Mouse (Mus musculus) CD4-positive, CD25-positive, alpha-beta regulatory T cell, adult 2 months (primary cell): ENCODE measurements at regions not wholly inside any gene's neighbourhood (a gene's known extent, or its start where the extent isn't known, plus 50 kb on each side); places are given as distances from the start of the nearest gene placed in this dataset.
"Not testable (repeated sequence)": the region's sequence is repeated elsewhere in the genome, so short reads cannot be mapped to it uniquely, and the experiment has no call there.

Source experiments
- DNase-seq: peaks from one replicate; pipeline ENCODE4 v3.0.0-alpha.2; 2012; ENCODE audit warnings: low read depth, low spot score

DNA sequence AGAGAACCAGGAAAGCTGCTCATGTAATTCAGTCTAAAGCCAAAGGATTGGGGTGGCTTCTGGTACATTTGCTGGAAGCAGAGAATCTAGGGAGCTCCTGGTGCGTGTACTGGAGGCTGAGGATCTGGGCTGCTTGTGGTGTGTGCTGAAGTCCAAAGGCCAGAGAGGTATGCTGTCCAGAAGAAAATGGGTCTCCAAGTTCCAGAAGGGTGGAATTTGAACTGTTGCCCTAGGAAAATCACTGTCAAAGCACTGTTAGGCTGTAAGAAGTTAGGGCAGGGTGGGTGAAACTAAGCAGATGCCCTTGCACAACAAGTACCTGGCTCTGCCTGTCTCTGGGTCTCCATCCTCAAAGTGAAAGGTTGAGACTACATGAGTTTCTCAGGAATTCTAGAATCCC, 201.9 kb upstream of the Serp2 start:
- DNase-seq = no peak

DNA sequence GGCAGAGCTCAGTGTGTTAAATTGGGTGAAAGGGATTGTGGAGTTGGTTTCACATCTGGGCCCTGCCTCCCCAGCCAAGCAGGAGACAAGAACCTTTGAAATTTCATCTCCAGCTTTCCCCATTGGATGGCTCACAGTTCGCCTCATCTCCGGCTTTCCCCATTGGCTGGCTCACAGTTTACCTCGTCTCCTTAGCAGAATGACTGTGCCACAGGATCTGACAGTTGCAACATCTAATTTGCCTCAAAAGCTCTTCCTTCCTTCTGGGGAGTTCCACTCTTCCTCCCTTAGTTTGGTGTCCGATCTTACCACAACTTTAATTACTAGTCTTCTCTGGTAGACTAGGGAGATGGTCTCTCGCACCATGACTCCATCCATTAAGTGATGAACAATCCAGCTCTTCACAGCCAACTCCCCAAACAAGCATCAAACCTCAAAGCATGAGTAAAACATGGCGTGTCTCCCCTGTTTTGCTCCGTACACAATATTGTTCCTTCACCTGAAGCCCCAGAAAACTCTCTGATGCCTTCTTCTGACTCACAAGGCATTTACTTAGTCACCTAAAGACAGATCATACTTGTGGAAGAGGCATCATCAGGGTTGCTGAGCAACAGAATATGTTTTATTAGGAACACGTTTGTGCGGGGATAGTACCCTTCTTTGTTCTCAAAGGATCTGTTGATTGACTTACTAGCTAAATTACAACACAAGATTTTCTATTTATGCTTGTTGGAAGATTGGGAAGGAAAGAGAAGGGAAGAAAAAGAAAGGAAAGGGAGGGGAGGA, 199.1 kb upstream of the Serp2 start:
- no peak for DNase-seq

DNA sequence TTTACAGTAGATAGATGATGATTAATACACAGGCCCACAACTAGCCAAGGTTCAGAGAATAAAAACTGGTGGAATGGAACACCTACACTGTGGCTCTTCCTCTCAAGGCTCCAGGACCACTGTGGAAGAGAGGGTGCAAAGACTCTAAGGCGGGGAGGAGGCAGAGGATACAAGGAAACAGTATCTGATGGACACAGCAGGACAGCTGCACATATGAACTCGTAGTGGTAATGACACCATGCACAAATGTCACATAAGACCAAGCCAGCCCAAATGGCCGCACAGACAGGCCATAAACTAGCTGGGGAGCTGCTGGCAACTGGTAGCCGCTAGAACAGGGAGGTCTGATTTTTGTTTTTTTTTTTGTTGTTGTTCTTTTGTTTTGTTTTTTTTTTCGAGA, 197.0 kb upstream of the Serp2 start:
- no peak for DNase-seq

DNA sequence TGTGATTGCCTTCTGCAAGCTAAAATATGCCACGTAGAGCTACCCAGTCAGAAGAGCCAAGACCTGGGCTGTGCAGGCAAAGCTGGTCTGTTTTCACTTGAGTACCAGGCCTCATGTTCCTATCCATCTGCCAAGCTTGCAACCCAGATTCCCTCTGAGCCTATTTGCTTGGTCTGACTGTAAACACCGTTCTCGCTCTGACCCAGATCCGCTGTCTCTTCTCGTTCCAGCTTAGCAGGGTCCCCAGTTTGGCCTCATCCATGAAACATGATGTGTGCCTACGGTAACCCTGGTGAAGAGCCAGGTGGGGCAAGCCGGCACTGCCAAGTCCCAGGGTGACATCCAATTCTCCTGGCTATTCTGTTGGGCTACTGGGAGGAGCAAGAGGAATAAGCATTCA, 192.5 kb upstream of the Serp2 start:
- no peak for DNase-seq

DNA sequence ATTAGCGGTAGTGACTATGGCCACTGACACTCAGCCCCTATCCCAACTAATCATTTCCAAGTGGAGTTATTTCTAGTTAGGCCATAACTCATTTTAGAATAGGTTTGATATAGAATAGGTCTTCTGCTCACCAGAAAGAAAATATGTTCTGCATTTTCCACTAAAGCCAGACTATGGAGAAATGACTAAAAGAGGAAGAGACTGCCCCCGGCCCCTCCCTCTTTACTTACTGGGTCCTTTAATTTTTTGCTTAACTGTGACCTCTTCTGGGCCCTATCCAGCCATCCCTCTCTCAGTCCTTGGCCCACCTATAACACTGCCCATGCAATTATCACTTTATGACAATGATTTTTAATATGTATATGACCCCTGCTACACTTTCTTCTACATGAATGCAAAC, 192.0 kb upstream of the Serp2 start:
- DNase-seq = no peak

DNA sequence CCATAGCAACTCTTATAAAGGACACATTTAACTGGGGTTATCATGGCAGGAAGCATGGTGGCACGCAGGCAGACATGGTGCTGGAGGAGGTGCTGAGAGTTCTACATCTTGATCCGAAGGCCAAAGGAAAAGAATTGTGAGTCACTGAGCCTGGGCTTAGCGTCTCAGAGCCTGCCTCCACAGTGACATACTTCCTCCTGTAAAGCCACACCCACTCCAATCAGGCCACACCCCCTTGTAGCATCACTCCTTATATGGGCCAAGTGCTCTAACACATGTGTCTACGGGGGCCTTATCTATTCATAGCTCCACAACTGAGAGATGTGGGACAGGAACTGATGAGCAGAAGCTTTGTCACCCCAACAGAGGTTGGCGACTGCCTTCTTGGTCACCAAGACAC, 191.1 kb upstream of the Serp2 start:
- DNase-seq = no peak

DNA sequence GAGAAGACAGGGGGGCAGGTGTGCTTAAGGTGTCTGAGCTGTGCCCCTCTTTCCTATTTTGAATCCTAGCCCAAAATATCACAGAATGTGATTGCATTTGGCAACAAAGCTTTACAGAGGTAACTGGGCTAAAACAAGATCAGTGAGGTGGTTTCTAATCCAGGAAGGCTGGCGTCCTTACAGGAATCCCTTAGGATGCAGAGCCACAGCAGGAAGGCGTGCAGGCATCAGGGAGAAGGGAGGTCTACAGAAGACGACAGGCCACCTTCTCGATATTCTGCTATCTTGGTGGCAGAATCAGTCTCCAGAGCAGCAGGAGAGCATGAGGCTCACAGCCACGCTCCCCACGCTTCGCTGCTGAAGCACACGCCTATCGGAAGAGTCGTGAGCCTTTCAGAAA, 189.6 kb upstream of the Serp2 start:
- DNase-seq = no peak

DNA sequence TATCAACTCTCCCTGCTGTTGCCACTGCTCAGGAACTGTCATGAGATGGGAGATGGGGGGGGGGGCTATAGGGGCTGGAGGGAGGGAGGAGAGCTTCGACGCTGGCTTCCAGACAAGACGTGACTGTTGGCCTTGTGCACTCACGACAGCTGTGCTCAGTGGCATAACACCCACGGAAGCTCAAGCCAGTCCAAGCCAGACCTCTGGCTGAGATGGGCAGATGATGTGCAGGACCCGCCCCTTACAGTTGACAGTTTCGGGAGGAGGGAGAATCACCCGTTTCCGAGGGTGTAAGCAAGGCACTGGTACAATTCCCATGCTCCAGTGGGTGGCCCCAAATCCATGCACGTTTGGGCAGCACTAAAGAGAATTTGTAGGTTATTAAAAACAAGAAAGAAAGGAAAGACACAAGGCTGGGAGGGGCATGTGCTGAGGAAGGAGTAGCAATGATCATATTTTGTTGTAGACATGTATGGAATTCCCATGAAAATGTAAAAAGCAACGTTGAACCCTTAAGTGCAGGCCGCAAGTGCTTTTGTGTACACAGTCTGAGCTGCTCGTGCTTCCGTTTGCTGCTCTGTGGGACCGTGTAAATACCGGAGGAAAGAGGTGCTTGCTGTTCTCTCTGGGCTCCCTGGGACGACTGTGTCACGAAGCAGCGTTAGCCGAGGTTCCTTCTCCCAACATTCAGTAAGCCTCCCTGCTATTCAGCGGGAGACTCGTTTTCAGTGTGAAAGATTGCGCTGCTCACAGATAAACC, 188.2 kb upstream of the Serp2 start:
- no peak for DNase-seq

DNA sequence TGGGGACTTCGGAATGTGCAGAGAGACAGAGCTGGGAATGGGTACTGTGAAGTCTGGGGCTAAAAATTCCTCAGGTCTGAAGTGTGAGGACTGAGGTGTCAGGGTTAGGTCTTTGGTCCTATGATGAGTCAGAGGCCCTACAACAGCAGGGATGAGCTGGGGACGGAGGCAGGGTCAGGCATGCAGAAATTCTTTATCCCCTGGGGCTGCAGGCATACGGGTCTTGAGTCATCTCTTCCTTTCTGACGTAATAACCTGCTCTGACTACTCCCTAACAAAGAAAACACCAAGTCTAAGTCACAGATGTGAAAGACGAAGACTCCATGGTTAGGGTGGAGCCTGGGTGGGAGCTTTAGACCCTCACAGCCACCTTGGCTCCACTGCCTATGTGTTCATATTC, 185.6 kb upstream of the Serp2 start:
- DNase-seq = no peak

DNA sequence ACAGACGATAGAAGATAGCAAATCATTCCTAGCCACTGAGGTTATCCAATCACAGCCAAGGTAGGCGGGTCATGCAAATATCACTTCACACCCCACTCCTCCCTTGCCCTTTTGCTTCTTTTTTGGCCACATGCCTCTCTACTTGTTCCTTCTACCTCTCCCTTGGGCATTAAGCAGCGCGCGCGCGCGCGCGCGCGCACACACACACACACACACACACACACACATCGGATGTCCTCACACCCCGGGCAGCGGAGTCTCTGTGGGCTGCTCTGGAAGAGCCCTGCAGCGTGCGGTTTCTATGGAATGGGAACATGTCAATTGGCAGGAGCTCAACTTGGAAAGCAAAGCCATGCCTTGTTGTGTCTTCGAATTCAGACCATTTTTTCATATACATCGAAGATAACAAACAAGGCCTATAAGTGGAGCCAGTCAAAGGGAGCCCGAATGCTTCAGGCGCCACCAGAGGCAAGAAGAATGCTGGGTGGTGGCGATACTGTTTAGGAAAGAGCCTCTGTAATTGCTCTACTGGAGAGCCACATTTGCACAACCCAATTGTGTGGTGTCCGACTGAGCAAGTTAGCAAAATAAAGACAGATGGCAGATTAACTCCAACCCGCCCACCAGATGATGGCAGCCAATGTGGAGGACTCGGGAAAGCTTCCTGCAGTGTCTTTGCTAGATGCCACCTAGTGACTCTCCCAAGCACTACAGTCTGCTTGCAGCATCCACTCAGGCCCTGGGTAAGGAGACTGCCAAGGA, 183.3 kb upstream of the Serp2 start:
- peak; percentile 7 for DNase-seq

DNA sequence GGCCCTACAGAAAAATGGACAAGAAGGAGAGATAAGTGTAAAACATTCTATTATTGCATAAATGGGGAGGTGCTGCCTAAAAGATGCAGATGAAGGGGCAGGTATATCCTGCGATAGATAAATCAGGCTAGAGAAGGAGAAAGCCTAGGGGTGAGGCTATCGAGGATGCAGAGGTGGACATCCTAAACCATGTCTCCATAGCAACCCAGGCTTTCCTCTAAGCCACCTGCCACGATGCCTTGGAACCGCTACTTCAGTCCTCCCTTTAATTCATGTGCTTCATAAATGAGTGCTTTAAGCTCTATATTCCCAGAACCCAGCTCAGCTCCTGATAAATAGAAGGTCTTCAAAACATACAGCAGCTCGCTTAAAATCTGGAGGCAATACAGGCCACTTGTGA, 179.3 kb upstream of the Serp2 start:
- DNase-seq = no peak

DNA sequence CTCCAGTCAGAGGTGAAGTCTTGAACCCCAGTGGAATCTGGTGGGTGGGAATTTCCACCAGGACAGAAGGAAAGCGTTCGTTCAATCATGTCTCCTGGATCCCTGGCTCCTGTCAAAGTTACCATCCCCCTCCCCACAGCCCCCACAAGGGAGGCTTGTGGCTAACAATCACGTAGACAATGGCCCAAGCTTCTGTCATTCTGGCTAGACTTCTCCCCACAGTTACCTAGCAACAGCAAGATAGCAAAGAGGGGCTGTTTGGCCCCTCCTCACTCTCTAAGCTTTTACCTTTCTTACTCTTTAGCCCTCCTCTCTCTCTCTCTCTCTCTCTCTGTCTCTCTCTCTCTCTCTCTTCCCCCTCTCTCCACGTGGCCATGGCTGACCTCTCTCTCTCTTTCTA, 178.4 kb upstream of the Serp2 start:
- DNase-seq = no peak

DNA sequence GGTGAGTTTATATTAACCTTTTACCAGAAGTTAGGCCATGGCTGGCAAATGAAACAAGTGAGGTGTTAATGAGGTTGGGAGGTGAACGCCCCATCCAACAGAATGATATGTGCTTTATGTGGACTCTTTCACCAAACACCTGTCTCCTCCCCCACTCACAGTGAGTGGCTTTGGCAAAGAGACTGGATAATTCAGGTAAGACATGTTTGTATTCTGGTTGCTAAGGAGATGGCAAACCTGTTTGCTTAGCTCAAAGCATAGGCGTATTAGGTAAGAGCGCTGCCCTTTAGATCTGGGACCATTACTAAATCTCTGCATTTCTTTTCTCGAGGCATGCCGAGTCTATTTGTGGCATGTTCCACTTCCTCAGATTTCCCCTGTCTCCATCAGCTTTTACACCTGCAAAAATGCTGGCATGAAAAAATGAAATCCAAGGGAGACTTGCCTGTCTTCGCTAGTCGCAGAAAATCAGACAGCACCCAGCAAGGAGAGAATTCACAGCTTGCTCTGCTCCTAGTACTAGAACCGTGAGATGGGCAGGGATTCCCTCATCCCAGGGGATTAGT, 176.7 kb upstream of the Serp2 start:
- DNase-seq = no peak

DNA sequence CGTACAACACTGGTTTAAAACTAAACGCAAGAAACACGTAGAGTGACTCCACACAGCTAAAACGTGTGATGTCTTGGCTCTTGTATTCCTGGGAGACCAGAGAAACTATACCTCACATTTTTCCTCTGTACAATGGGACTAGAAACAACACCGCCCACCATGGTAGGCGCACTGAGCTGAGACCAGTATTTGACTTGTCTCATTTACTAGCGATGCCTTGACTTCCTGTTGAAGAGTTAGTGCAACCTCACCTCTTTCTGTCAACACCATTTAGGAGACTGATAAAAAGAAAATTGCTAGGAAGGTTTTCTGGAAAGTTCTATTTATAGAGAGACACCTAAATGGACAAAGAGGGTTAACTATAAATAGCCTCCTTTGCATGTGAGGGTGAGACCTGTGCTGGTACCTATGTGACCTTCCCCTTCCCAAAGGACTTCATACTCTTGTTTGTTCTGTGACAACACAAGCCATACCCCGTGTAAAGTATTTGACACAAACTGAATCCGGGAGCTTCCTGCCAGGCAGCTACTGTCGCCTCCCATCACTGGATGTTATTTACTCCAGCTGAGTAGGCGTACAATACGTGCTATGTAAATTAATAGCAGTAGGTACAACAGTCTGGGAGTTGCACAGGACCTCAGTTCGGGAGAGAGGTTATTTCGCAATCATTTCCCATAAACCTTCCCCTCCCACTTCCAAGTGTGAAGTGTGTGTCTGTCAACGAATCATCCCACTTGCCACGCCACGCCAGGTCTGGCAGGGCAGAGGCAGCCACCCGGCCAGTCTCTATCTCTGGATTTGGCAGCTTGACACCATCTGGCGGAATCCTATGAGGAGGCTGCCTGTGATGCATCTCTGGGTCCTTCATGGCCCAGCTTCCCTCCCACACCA, 174.7 kb upstream of the Serp2 start:
- DNase-seq = no peak

DNA sequence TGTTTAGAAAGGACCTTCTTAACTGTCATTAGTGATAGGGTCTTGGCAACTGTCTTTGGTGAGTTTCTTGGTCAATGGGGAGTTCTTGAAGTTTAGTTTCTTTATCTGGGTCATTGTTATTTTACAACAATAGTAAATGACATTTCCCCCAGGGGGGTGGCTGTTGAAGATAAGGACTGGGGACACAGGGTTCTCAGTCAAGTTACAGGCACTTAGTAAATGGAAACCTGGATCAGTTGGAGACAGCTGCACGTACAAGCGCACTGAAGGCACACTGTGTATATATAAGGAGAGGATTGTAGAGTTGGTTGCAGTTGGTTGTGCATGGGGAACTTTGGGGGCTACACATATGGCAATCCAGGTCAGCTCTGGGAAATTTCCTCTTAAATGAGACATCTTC, 169.2 kb upstream of the Serp2 start:
- DNase-seq = no peak

DNA sequence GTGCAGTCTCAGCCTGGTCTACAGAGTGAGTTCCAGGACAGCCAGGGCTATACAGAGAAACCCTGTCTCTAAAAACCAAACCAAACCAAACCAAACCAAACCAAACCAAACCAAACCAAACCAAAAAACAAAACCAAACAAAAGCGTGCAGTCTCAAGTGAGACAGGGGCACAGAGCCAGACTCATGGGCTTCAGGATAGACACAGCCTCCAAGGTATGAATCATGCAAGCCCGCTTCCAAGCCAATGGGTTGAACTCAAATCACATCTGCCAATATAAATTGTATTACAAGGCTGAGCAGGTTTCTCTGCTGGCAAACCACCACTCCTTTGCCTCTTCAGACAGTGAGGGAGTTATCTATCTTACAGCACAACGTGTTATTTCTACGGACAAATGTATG, 168.5 kb upstream of the Serp2 start:
- DNase-seq = not testable (repeated sequence)

DNA sequence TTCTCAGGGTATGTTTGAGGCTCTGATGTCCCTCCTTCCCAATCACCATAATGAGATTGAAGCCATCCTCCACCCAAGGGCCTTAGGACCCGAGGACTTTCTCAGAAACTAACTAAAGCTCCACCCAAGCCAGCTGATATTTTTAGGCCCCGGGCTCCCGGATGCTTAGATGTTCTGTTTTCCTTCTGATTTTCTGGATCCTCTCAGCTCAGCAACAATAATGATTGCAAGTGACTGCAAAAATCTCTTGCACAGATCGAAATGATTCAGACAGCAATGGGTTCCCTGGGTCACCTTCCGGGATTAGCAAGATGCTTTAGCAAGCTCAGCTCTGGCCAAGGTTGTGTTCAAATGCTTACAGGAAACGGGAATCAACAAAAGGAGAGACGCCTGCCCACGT, 168.1 kb upstream of the Serp2 start:
- DNase-seq = no peak

DNA sequence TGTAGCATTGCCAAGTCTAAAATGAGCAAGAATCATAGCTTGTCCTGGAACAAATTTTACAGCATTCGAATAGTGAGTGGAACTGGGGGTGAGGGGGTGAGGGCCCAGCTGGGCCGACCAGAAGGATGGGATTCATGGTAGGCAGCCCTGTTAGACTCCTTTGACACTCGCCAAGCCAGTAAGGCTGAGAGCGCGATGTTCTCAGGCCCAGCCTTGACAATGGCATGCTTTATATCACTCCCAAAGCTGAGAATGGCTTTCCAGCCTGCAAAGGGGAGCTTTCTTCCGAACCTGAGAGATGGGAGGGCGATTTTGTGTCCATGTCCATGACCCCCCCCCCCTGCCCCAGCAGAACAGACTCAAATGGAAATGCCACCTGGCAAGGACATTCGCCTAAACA, 167.7 kb upstream of the Serp2 start:
- no peak for DNase-seq

DNA sequence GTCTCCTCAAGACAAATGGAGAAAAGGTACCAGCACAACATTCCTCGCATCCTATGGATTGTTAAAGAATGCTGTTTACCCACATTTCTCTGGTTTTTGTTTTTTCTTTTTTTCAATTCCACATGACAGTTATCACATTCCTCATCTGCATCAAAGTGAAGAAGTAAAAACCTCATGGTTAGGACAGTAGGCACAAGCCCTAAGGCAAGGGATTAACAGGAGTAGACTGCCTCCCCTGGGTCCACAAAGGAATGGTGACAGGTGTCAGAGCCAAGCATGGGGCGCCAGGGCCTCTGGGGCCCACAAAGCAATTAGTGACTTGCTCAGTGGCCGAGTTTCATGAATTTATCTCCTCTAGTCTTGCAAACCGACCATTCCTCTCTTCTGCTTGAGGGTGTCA, 166.9 kb upstream of the Serp2 start:
- no peak for DNase-seq

DNA sequence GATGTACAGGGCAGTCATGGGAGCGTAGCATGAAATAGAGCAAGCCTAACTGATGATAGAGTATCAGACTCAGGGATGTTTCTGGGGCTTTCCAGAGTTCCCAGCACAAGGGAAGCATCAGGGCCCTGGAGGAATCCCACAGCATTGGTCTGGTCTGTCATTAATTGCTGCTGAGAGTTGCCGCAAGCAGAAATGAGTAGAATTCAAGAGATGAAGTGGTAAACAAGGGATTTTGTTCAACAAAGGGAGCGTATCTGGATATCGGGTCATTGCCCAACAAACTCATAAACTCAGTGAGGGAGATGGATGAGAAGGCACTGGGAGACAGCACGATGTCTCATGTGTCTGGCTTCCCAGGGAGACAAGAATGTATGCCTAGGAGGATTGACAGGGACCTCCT, 165.6 kb upstream of the Serp2 start:
- no peak for DNase-seq

DNA sequence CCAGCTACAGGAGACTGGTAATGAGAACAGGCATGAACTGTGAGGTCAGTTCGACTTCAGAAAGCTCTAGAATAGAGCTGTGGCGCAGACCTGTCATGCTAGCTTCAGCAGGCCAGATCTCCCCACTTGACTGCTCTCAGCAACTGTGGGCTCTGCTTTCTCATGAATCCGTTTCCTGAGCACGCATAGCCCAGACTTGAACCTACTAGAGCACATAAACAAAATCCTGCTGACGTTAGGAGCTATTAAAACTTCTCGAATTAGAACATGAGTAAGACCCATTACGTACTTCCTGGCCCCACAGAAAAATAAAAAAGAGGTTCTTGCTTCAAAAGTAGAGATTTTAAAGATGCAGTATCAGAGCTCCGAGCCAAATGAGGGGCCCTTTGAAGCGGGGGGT, 165.1 kb upstream of the Serp2 start:
- DNase-seq = no peak
